Mouse (Mus musculus) kidney, adult 2 months (tissue): Measurements from ENCODE around the gene Cxcl10.

Experiments
- CTCF ChIP-seq: fragments of 200-500 bp; conservative IDR thresholded peaks from 2 replicates; pipeline ENCODE4 v1.5.1; 2011; ENCODE audit warnings: low read depth, mild to moderate bottlenecking, control low read depth, low read length, moderate library complexity, mixed read lengths; ENCODE audit not compliant: insufficient read depth, insufficient read length
- POLR2A ChIP-seq: fragments of 200-500 bp; IDR thresholded peaks from one replicate; pipeline ENCODE4 v1.6.1; 2011; ENCODE audit warnings: low read depth, low read length, control low read depth

GRCm38 (mm10) chr5:92384855-92385254, 36.2 kb upstream of the Cxcl10 start:
- TF ChIP-seq POLR2A (no peak), CTCF (peak; percentile 72)
